Mouse (Mus musculus): Measurements from ENCODE around the gene Idh3g. TPM values are rescaled to one million over a fixed set of nuclear protein-coding genes. Genes with fewer than 3 reads are reported as not detected.
"Not testable (repeated sequence)": the region's sequence is repeated elsewhere in the genome, so short reads cannot be mapped to it uniquely, and the experiment has no call there.

The Idh3g gene
- polyA plus RNA-seq, 2 experiments, result 128 to 143 TPM

GRCm38 (mm10) chrX:73758611-73759290, 27.9 kb downstream of the Idh3g start:
- no peaks in the 10 kb centered on the region for H3K9me3 ChIP-seq (ENCODE audit: control insufficient read depth, low read length)
- TF ChIP-seq EP300 (IDR thresholded peaks at IDR 0.05; ENCODE audit: low read depth) (no peak), CTCF (IDR thresholded peaks at IDR 0.05; ENCODE audit: low read depth) (no peak)
- no peaks in the 10 kb centered on the region for H3K36me3 ChIP-seq (replicated peaks; ENCODE audit: control insufficient read depth, insufficient read depth, low read depth)
- no peak overlapping the region for H3K4me3 ChIP-seq (ENCODE audit: insufficient read depth in 1 of 2, low read depth in 2 of 2, low read length in 2 of 2)
- H3K27me3 ChIP-seq (ENCODE audit: control insufficient read depth, insufficient read depth, low read length), result no peaks in the 10 kb centered on the region
- WGBS (ENCODE audit: insufficient replicate concordance), result 74% methylated on average over 12 of the region's 13 CpGs
- no peak overlapping the region for H3K27ac ChIP-seq
- H3K9ac ChIP-seq (replicated peaks), result no peak overlapping the region
- DNase-seq (ENCODE audit: low read depth in 3 of 3, low spot score in 3 of 3), result no peak
- ATAC-seq (ENCODE audit: insufficient read depth), result no peak
- no peak overlapping the region for H3K4me2 ChIP-seq (ENCODE audit: low read depth)
- no peaks in the 10 kb centered on the region for H3K4me1 ChIP-seq (replicated peaks; ENCODE audit: control insufficient read depth in 2 of 2, insufficient read depth in 2 of 2, low read length in 1 of 2)

GRCm38 (mm10) chrX:73756334-73757140, 30.2 kb downstream of the Idh3g start, which contains the start of gene Plxnb3:
TSS of gene Plxnb3 (plus strand) at chrX:73757090.
- no peak for ATAC-seq (ENCODE audit: insufficient read depth)

GRCm38 (mm10) chrX:73748977-73749376, 37.7 kb downstream of the Idh3g start:
- Histone ChIP-seq H3K27ac (no peak overlapping the region), H3K36me3 (replicated peaks; ENCODE audit: control insufficient read depth, insufficient read depth, low read depth) (no peaks in the 10 kb centered on the region), H3K9me3 (ENCODE audit: control insufficient read depth, low read length) (no peaks in the 10 kb centered on the region), H3K27me3 (ENCODE audit: control insufficient read depth, insufficient read depth, low read length) (no peaks in the 10 kb centered on the region), H3K4me3 (ENCODE audit: insufficient read depth in 1 of 2, low read depth in 2 of 2, low read length in 2 of 2) (no peak overlapping the region), H3K4me2 (ENCODE audit: low read depth) (no peak overlapping the region), H3K9ac (replicated peaks) (no peak overlapping the region), H3K4me1 (replicated peaks; ENCODE audit: control insufficient read depth in 2 of 2, insufficient read depth in 2 of 2, low read length in 1 of 2) (no peaks in the 10 kb centered on the region)
- no peak for DNase-seq (ENCODE audit: low read depth in 3 of 3, low spot score in 3 of 3)
- ATAC-seq (ENCODE audit: insufficient read depth), result no peak
- 58% methylated on average over 1 of the region's 1 CpGs for WGBS (ENCODE audit: insufficient replicate concordance)
- TF ChIP-seq EP300 (IDR thresholded peaks at IDR 0.05; ENCODE audit: low read depth) (no peak), CTCF (IDR thresholded peaks at IDR 0.05; ENCODE audit: low read depth) (no peak)

More at GRCm38 (mm10) chrX:73756334-73757140, 30.2 kb downstream of the Idh3g start, which contains the start of gene Plxnb3:
- Histone ChIP-seq H3K36me3 (replicated peaks; ENCODE audit: control insufficient read depth, insufficient read depth, low read depth) (no peaks in the 10 kb centered on the region), H3K27me3 (ENCODE audit: control insufficient read depth, insufficient read depth, low read length) (no peaks in the 10 kb centered on the region), H3K27ac (no peak within 1 kb of the TSS), H3K4me3 (ENCODE audit: insufficient read depth in 1 of 2, low read depth in 2 of 2, low read length in 2 of 2) (no peak within 1 kb of the TSS), H3K4me2 (ENCODE audit: low read depth) (no peak within 1 kb of the TSS), H3K9ac (replicated peaks) (no peak within 1 kb of the TSS), H3K9me3 (ENCODE audit: control insufficient read depth, low read length) (no peaks in the 10 kb centered on the region), H3K4me1 (replicated peaks; ENCODE audit: control insufficient read depth in 2 of 2, insufficient read depth in 2 of 2, low read length in 1 of 2) (no peaks in the 10 kb centered on the region)
- TF ChIP-seq CTCF (IDR thresholded peaks at IDR 0.05; ENCODE audit: low read depth) (no peak), EP300 (IDR thresholded peaks at IDR 0.05; ENCODE audit: low read depth) (no peak)
- 67% methylated on average over 4 of the region's 5 CpGs for WGBS (ENCODE audit: insufficient replicate concordance)
- no peak for DNase-seq (ENCODE audit: low read depth in 3 of 3, low spot score in 3 of 3)

GRCm38 (mm10) chrX:73744774-73745481, 41.8 kb downstream of the Idh3g start:
- no peak for ATAC-seq (ENCODE audit: insufficient read depth)
- DNase-seq (ENCODE audit: low read depth in 3 of 3, low spot score in 3 of 3), result no peak
- Histone ChIP-seq H3K4me2 (ENCODE audit: low read depth) (no peak overlapping the region), H3K4me1 (replicated peaks; ENCODE audit: control insufficient read depth in 2 of 2, insufficient read depth in 2 of 2, low read length in 1 of 2) (no peaks in the 10 kb centered on the region), H3K4me3 (ENCODE audit: insufficient read depth in 1 of 2, low read depth in 2 of 2, low read length in 2 of 2) (no peak overlapping the region), H3K9ac (replicated peaks) (no peak overlapping the region), H3K27me3 (ENCODE audit: control insufficient read depth, insufficient read depth, low read length) (no peaks in the 10 kb centered on the region), H3K36me3 (replicated peaks; ENCODE audit: control insufficient read depth, insufficient read depth, low read depth) (no peaks in the 10 kb centered on the region), H3K9me3 (ENCODE audit: control insufficient read depth, low read length) (no peaks in the 10 kb centered on the region), H3K27ac (no peak overlapping the region)
- no peak for TF ChIP-seq CTCF (IDR thresholded peaks at IDR 0.05; ENCODE audit: low read depth)
- TF ChIP-seq EP300 (IDR thresholded peaks at IDR 0.05; ENCODE audit: low read depth), result no peak
- WGBS (ENCODE audit: insufficient replicate concordance), result 62% methylated on average over 1 of the region's 1 CpGs

DNA sequence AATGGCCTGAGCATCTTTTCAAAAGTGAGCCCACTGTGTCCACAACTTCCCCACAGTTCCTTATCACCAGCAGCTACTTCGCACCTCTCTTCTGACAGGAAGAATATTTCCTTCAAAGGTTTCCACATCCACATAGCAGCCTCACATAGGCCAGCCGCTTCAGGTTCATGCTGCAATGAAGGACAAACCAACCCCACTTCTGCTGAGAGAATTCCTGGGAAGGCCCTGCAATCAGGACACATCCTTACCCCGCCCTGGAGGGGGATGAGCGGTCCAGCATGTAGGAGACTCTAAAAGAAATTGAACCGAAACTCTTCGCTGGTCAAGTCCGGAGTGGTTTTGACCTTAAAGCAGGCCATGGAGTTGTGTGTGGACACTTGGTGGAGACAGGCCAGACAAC, 46.9 kb downstream of the Idh3g start:
- H3K27ac ChIP-seq; DNase-seq (ENCODE audit: low read depth in 3 of 3, low spot score in 3 of 3); H3K4me2 ChIP-seq (ENCODE audit: low read depth); H3K9me3 ChIP-seq (ENCODE audit: control insufficient read depth, low read length); H3K4me1 ChIP-seq (replicated peaks; ENCODE audit: control insufficient read depth in 2 of 2, insufficient read depth in 2 of 2, low read length in 1 of 2); H3K9ac ChIP-seq (replicated peaks); H3K36me3 ChIP-seq (replicated peaks; ENCODE audit: control insufficient read depth, insufficient read depth, low read depth); H3K4me3 ChIP-seq (ENCODE audit: insufficient read depth in 1 of 2, low read depth in 2 of 2, low read length in 2 of 2); ATAC-seq (ENCODE audit: insufficient read depth); H3K27me3 ChIP-seq (ENCODE audit: control insufficient read depth, insufficient read depth, low read length): not testable (repeated sequence)
- WGBS (ENCODE audit: insufficient replicate concordance), result 75% methylated on average over 7 of the region's 7 CpGs
